Mouse (Mus musculus): ENCODE measurements at regions not wholly inside any gene's neighbourhood (a gene's known extent, or its start where the extent isn't known, plus 50 kb on each side); places are given as distances from the start of the nearest gene placed in this dataset.

- TF ChIP-seq CTCF (IDR thresholded peaks at IDR 0.05; ENCODE audit: extremely low read depth, insufficient read depth, low read length): no peak
- no peak for TF ChIP-seq POLR2A (IDR thresholded peaks at IDR 0.05; ENCODE audit: extremely low read depth, insufficient read depth, low read length)
These were observed 86.3 kb upstream of the 2210010C04Rik start for GRCm38 (mm10) chr6:41121641-41122040.

All from cortical plate, adult 2 months (tissue).